Mouse (Mus musculus): ENCODE data around the gene Fam160b1. TPM values are rescaled to one million over a fixed set of nuclear protein-coding genes. Genes with fewer than 3 reads are reported as not detected.

Fam160b1 gene
- polyA plus RNA-seq, 1 experiment from 2014 or later, result 20.3 TPM

GRCm38 (mm10) chr19:57343860-57344259 lies 16.6 kb upstream of the Fam160b1 start:
- ATAC-seq (ENCODE audit: insufficient read depth), result no peak
- Histone ChIP-seq H3K9me3 (ENCODE audit: low read depth, low read length) (peaks cover 6% of the 10 kb centered on the region; the same call in 1 of the 2 replicates), H3K4me1 (ENCODE audit: insufficient read depth) (no peaks in the 10 kb centered on the region; the same call in 1 of the 2 replicates), H3K9ac (no peak overlapping the region), H3K4me2 (no peak overlapping the region), H3K4me3 (ENCODE audit: low read depth, low read length) (no peak overlapping the region), H3K27ac (ENCODE audit: low read depth) (no peak overlapping the region), H3K27me3 (ENCODE audit: insufficient read depth, low read length) (no peaks in the 10 kb centered on the region), H3K36me3 (ENCODE audit: insufficient read depth) (no peaks in the 10 kb centered on the region)
- no peak for DNase-seq
- TF ChIP-seq CTCF (IDR thresholded peaks at IDR 0.05; ENCODE audit: low read depth), result no peak
- WGBS, result 68% methylated on average over 5 of the region's 5 CpGs

GRCm38 (mm10) chr19:57344678-57345077 lies 15.8 kb upstream of the Fam160b1 start:
- Histone ChIP-seq H3K27me3 (ENCODE audit: insufficient read depth, low read length) (no peaks in the 10 kb centered on the region), H3K36me3 (ENCODE audit: insufficient read depth) (no peaks in the 10 kb centered on the region), H3K4me2 (no peak overlapping the region), H3K4me3 (ENCODE audit: low read depth, low read length) (no peak overlapping the region), H3K9me3 (ENCODE audit: low read depth, low read length) (peaks cover 6% of the 10 kb centered on the region; the same call in 1 of the 2 replicates), H3K9ac (no peak overlapping the region), H3K4me1 (ENCODE audit: insufficient read depth) (no peaks in the 10 kb centered on the region), H3K27ac (ENCODE audit: low read depth) (no peak overlapping the region)
- no peak for DNase-seq
- WGBS, result 81% methylated on average over 1 of the region's 1 CpGs
- TF ChIP-seq CTCF (IDR thresholded peaks at IDR 0.05; ENCODE audit: low read depth), result no peak
- ATAC-seq (ENCODE audit: insufficient read depth), result no peak

GRCm38 (mm10) chr19:57349096-57349495 lies 11.4 kb upstream of the Fam160b1 start:
- ATAC-seq (ENCODE audit: insufficient read depth), result no peak
- no peak for TF ChIP-seq CTCF (IDR thresholded peaks at IDR 0.05; ENCODE audit: low read depth)

GRCm38 (mm10) chr19:57352337-57352935 lies 8.0 kb upstream of the Fam160b1 start:
- Histone ChIP-seq H3K4me2 (no peak overlapping the region), H3K4me3 (ENCODE audit: low read depth, low read length) (no peak overlapping the region), H3K27ac (ENCODE audit: low read depth) (no peak overlapping the region), H3K9ac (no peak overlapping the region), H3K27me3 (ENCODE audit: insufficient read depth, low read length) (no peaks in the 10 kb centered on the region), H3K36me3 (ENCODE audit: insufficient read depth) (no peaks in the 10 kb centered on the region), H3K9me3 (ENCODE audit: low read depth, low read length) (peaks cover 2% of the 10 kb centered on the region; the same call in 1 of the 2 replicates), H3K4me1 (ENCODE audit: insufficient read depth) (peaks cover 9% of the 10 kb centered on the region; the same call in 1 of the 2 replicates)
- no peak; the same call in 1 of the 2 replicates for TF ChIP-seq CTCF (IDR thresholded peaks at IDR 0.05; ENCODE audit: low read depth)
- WGBS, result 59% methylated on average over 12 of the region's 12 CpGs
- DNase-seq (no peak), ATAC-seq (ENCODE audit: insufficient read depth) (no peak)

More at GRCm38 (mm10) chr19:57349096-57349495, 11.4 kb upstream of the Fam160b1 start:
- H3K4me2 ChIP-seq, result no peak overlapping the region
- DNase-seq, result no peak
- peaks cover 6% of the 10 kb centered on the region; the same call in 1 of the 2 replicates for H3K9me3 ChIP-seq (ENCODE audit: low read depth, low read length)
- H3K4me1 ChIP-seq (ENCODE audit: insufficient read depth), result no peaks in the 10 kb centered on the region
- no peaks in the 10 kb centered on the region for H3K36me3 ChIP-seq (ENCODE audit: insufficient read depth)
- H3K4me3 ChIP-seq (ENCODE audit: low read depth, low read length), result no peak overlapping the region
- no peak overlapping the region for H3K27ac ChIP-seq (ENCODE audit: low read depth)
- no peaks in the 10 kb centered on the region for H3K27me3 ChIP-seq (ENCODE audit: insufficient read depth, low read length)
- no peak overlapping the region for H3K9ac ChIP-seq

GRCm38 (mm10) chr19:57353228-57353627 lies 7.3 kb upstream of the Fam160b1 start:
- Histone ChIP-seq H3K27me3 (ENCODE audit: insufficient read depth, low read length) (no peaks in the 10 kb centered on the region), H3K4me1 (ENCODE audit: insufficient read depth) (peaks cover 12% of the 10 kb centered on the region; the same call in 1 of the 2 replicates), H3K27ac (ENCODE audit: low read depth) (no peak overlapping the region), H3K36me3 (ENCODE audit: insufficient read depth) (no peaks in the 10 kb centered on the region), H3K9ac (no peak overlapping the region), H3K9me3 (ENCODE audit: low read depth, low read length) (no peaks in the 10 kb centered on the region), H3K4me2 (no peak overlapping the region), H3K4me3 (ENCODE audit: low read depth, low read length) (no peak overlapping the region)
- no peak for DNase-seq
- WGBS, result 79% methylated on average over 10 of the region's 10 CpGs
- TF ChIP-seq CTCF (IDR thresholded peaks at IDR 0.05; ENCODE audit: low read depth), result no peak
- ATAC-seq (ENCODE audit: insufficient read depth), result no peak

- DNase-seq, result no peak
- WGBS, result 91% methylated on average over 11 of the region's 11 CpGs
- Histone ChIP-seq H3K9ac (no peak overlapping the region), H3K36me3 (ENCODE audit: insufficient read depth) (no peaks in the 10 kb centered on the region), H3K4me2 (no peak overlapping the region), H3K27ac (ENCODE audit: low read depth) (no peak overlapping the region), H3K4me3 (ENCODE audit: low read depth, low read length) (no peak overlapping the region), H3K27me3 (ENCODE audit: insufficient read depth, low read length) (no peaks in the 10 kb centered on the region), H3K9me3 (ENCODE audit: low read depth, low read length) (no peaks in the 10 kb centered on the region), H3K4me1 (ENCODE audit: insufficient read depth) (peaks cover 20% of the 10 kb centered on the region; the same call in 1 of the 2 replicates)
- no peak for TF ChIP-seq CTCF (IDR thresholded peaks at IDR 0.05; ENCODE audit: low read depth)
- ATAC-seq (ENCODE audit: insufficient read depth), result no peak
These were observed 6.4 kb upstream of the Fam160b1 start for GRCm38 (mm10) chr19:57354050-57354449.

GRCm38 (mm10) chr19:57354715-57355114 lies 5.8 kb upstream of the Fam160b1 start:
- peaks cover 23% of the 10 kb centered on the region; the same call in 1 of the 2 replicates for H3K4me1 ChIP-seq (ENCODE audit: insufficient read depth)
- DNase-seq (no peak), ATAC-seq (ENCODE audit: insufficient read depth) (no peak)
- peak overlapping the region; percentile 84 for H3K27ac ChIP-seq (ENCODE audit: low read depth)
- no peak overlapping the region for H3K4me2 ChIP-seq
- no peak for TF ChIP-seq CTCF (IDR thresholded peaks at IDR 0.05; ENCODE audit: low read depth)
- no peaks in the 10 kb centered on the region for H3K36me3 ChIP-seq (ENCODE audit: insufficient read depth)
- H3K27me3 ChIP-seq (ENCODE audit: insufficient read depth, low read length), result no peaks in the 10 kb centered on the region
- no peaks in the 10 kb centered on the region for H3K9me3 ChIP-seq (ENCODE audit: low read depth, low read length)
- 65% methylated on average over 6 of the region's 6 CpGs for WGBS
- H3K4me3 ChIP-seq (ENCODE audit: low read depth, low read length), result no peak overlapping the region
- no peak overlapping the region for H3K9ac ChIP-seq

All from lung, embryonic 14.5 days (tissue).